Mouse (Mus musculus) neural tube, embryonic 13.5 days (tissue): ENCODE measurements around the gene Riox2. TPM values are rescaled to one million over a fixed set of nuclear protein-coding genes. Genes with fewer than 3 reads are reported as not detected.
"Not testable (repeated sequence)": the region's sequence is repeated elsewhere in the genome, so short reads cannot be mapped to it uniquely, and the experiment has no call there.

Source experiments
- ATAC-seq: fragments of 200-750 bp; cut with Nextera tagmentation; 2 replicates; pipeline ENCODE4 v1.8.0; 2017; ENCODE audit warnings: low read depth, mild to moderate bottlenecking, moderate TSS enrichment, moderate library complexity
- H3K27ac ChIP-seq: fragments of 300-500 bp; sonication (generic); replicated peaks from 2 replicates; pipeline ENCODE4 v1.5.1; 2015; ENCODE audit warnings: moderate library complexity, mild to moderate bottlenecking, inconsistent platforms
- H3K27me3 ChIP-seq: fragments of 300-500 bp; sonication (generic); 2 replicates; pipeline ENCODE4 v1.6.1; 2015; ENCODE audit warnings: mild to moderate bottlenecking, inconsistent platforms
- H3K36me3 ChIP-seq: fragments of 300-500 bp; sonication (generic); 2 replicates; pipeline ENCODE4 v1.6.1; 2015; ENCODE audit warnings: mild to moderate bottlenecking, inconsistent platforms
- H3K4me1 ChIP-seq: fragments of 300-500 bp; sonication (generic); replicated peaks from 2 replicates; pipeline ENCODE4 v1.6.1; 2015; ENCODE audit warnings: inconsistent platforms
- H3K4me2 ChIP-seq: fragments of 300-500 bp; sonication (generic); 2 replicates; pipeline ENCODE4 v1.6.1; 2015; ENCODE audit warnings: inconsistent platforms, mild to moderate bottlenecking, moderate library complexity
- H3K4me3 ChIP-seq: fragments of 300-500 bp; sonication (generic); 2 replicates; pipeline ENCODE4 v1.5.1; 2015; ENCODE audit warnings: mild to moderate bottlenecking, inconsistent platforms
- H3K9ac ChIP-seq: fragments of 300-500 bp; sonication (generic); 2 replicates; pipeline ENCODE4 v1.6.1; 2015; ENCODE audit warnings: moderate library complexity, mild to moderate bottlenecking, inconsistent platforms
- H3K9me3 ChIP-seq: fragments of 300-500 bp; sonication (generic); 2 replicates; pipeline ENCODE4 v1.6.1; 2016; ENCODE audit warnings: inconsistent platforms
- WGBS: fragments of 180-500 bp; shearing (Covaris S2); methylation state at CpG from one replicate; pipeline ENCODE4 v1.1.7; 2015; 5-methylcytosine and 5-hydroxymethylcytosine counted together
- polyA plus RNA-seq: library from polyadenylated mRNA; unstranded; fragments of >200 nt; fragmentation: Nextera tagmentation; extraction: Ambion mirVana; gene quantifications from 2 replicates; pipeline ENCODE4 v1.2.1, GENCODE M21; 2015

Gene Riox2
- polyA plus RNA-seq: 13.7 and 14.5 TPM in 2 replicates

GRCm38 (mm10) chr16:59471637-59472278, at the start of gene Riox2:
TSS of gene Riox2 (plus strand) at chr16:59471775.
- 2% methylated on average over 56 of the region's 56 CpGs for WGBS
- no peaks in the 10 kb centered on the region for H3K9me3 ChIP-seq
- peak; percentile 95 for ATAC-seq
- H3K27me3 ChIP-seq: no peaks in the 10 kb centered on the region
- H3K27ac ChIP-seq: no peak within 1 kb of the TSS
- peaks cover 13% of the 10 kb centered on the region for H3K4me1 ChIP-seq
- peak within 1 kb of the TSS; percentile 61 for H3K4me3 ChIP-seq
- H3K4me2 ChIP-seq: peak within 1 kb of the TSS; percentile 85
- H3K36me3 ChIP-seq: no peaks in the 10 kb centered on the region
- peak within 1 kb of the TSS; percentile 67 for H3K9ac ChIP-seq

GRCm38 (mm10) chr16:59427960-59428359, 43.6 kb upstream of the Riox2 start:
- H3K9me3 ChIP-seq: no peaks in the 10 kb centered on the region
- no peak overlapping the region for H3K4me2 ChIP-seq
- ATAC-seq: peak; percentile 61; the same call in 1 of the 2 replicates
- H3K27ac ChIP-seq: no peak overlapping the region
- no peak overlapping the region for H3K4me3 ChIP-seq
- 64% methylated on average over 7 of the region's 7 CpGs for WGBS
- no peaks in the 10 kb centered on the region for H3K27me3 ChIP-seq
- peaks cover 3% of the 10 kb centered on the region; the same call in 1 of the 2 replicates for H3K4me1 ChIP-seq
- H3K9ac ChIP-seq: no peak overlapping the region
- no peaks in the 10 kb centered on the region for H3K36me3 ChIP-seq

GRCm38 (mm10) chr16:59433181-59433580, 38.4 kb upstream of the Riox2 start:
- Histone ChIP-seq H3K27me3 (no peaks in the 10 kb centered on the region), H3K4me3 (no peak overlapping the region), H3K9ac (no peak overlapping the region), H3K27ac (no peak overlapping the region), H3K9me3 (no peaks in the 10 kb centered on the region), H3K36me3 (no peaks in the 10 kb centered on the region), H3K4me2 (no peak overlapping the region), H3K4me1 (peaks cover 3% of the 10 kb centered on the region; the same call in 1 of the 2 replicates)
- WGBS: 66% methylated on average over 11 of the region's 11 CpGs
- ATAC-seq: no peak

- Histone ChIP-seq H3K4me1 (0 out of 2 replicates have a peak, but pooled peaks cover 5% of the 10 kb centered on the region), H3K4me3 (no peak overlapping the region), H3K4me2 (no peak overlapping the region), H3K27ac (no peak overlapping the region), H3K27me3 (no peaks in the 10 kb centered on the region), H3K9ac (no peak overlapping the region), H3K36me3 (no peaks in the 10 kb centered on the region), H3K9me3 (no peaks in the 10 kb centered on the region)
- WGBS: 42% methylated on average over 7 of the region's 7 CpGs
- ATAC-seq: peak; percentile 79
Observed at GRCm38 (mm10) chr16:59444880-59445559, 26.6 kb upstream of the Riox2 start.

- 91% methylated on average over 1 of the region's 1 CpGs for WGBS
- no peaks in the 10 kb centered on the region for H3K36me3 ChIP-seq
- H3K9ac ChIP-seq: no peak overlapping the region
- H3K4me3 ChIP-seq: no peak overlapping the region
- H3K4me1 ChIP-seq: 0 out of 2 replicates have a peak, but pooled peaks cover 5% of the 10 kb centered on the region
- H3K27ac ChIP-seq: no peak overlapping the region
- ATAC-seq: no peak
- H3K9me3 ChIP-seq: no peaks in the 10 kb centered on the region
- H3K27me3 ChIP-seq: no peaks in the 10 kb centered on the region
- H3K4me2 ChIP-seq: no peak overlapping the region
Observed at GRCm38 (mm10) chr16:59448181-59448580, 23.4 kb upstream of the Riox2 start.

GRCm38 (mm10) chr16:59449092-59449491, 22.5 kb upstream of the Riox2 start:
- H3K27ac ChIP-seq: no peak overlapping the region
- no peak overlapping the region for H3K9ac ChIP-seq
- no peaks in the 10 kb centered on the region for H3K36me3 ChIP-seq
- H3K4me1 ChIP-seq: 0 out of 2 replicates have a peak, but pooled peaks cover 5% of the 10 kb centered on the region
- no peaks in the 10 kb centered on the region for H3K9me3 ChIP-seq
- no peaks in the 10 kb centered on the region for H3K27me3 ChIP-seq
- no peak overlapping the region for H3K4me2 ChIP-seq
- ATAC-seq: no peak
- no peak overlapping the region for H3K4me3 ChIP-seq

GRCm38 (mm10) chr16:59451813-59452212, 19.8 kb upstream of the Riox2 start:
- 88% methylated on average over 5 of the region's 5 CpGs for WGBS
- no peak overlapping the region for H3K27ac ChIP-seq
- no peaks in the 10 kb centered on the region for H3K4me1 ChIP-seq
- no peaks in the 10 kb centered on the region for H3K27me3 ChIP-seq
- H3K4me3 ChIP-seq: no peak overlapping the region
- H3K4me2 ChIP-seq: no peak overlapping the region
- H3K9me3 ChIP-seq: no peaks in the 10 kb centered on the region
- no peak for ATAC-seq
- no peaks in the 10 kb centered on the region for H3K36me3 ChIP-seq
- no peak overlapping the region for H3K9ac ChIP-seq

- not testable (repeated sequence) for H3K9ac ChIP-seq, H3K9me3 ChIP-seq, ATAC-seq, H3K27me3 ChIP-seq, H3K4me2 ChIP-seq, H3K4me3 ChIP-seq, H3K36me3 ChIP-seq, H3K27ac ChIP-seq, H3K4me1 ChIP-seq
- 82% methylated on average over 5 of the region's 5 CpGs for WGBS
Observed at GRCm38 (mm10) chr16:59459259-59459861, 12.2 kb upstream of the Riox2 start.

- Histone ChIP-seq H3K36me3 (no peaks in the 10 kb centered on the region), H3K9ac (no peak overlapping the region), H3K4me1 (peaks cover 5% of the 10 kb centered on the region; the same call in 1 of the 2 replicates), H3K27ac (no peak overlapping the region; the same call in 1 of the 2 replicates), H3K4me2 (no peak overlapping the region), H3K9me3 (no peaks in the 10 kb centered on the region), H3K27me3 (no peaks in the 10 kb centered on the region), H3K4me3 (no peak overlapping the region)
- WGBS: 34% methylated on average over 4 of the region's 4 CpGs
- ATAC-seq: peak; percentile 96
Observed at GRCm38 (mm10) chr16:59463567-59463966, 8.0 kb upstream of the Riox2 start.

GRCm38 (mm10) chr16:59463973-59464372, 7.6 kb upstream of the Riox2 start:
- Histone ChIP-seq H3K27ac (no peak overlapping the region; the same call in 1 of the 2 replicates), H3K9me3 (no peaks in the 10 kb centered on the region), H3K4me2 (no peak overlapping the region), H3K27me3 (no peaks in the 10 kb centered on the region), H3K9ac (no peak overlapping the region), H3K36me3 (no peaks in the 10 kb centered on the region), H3K4me3 (no peak overlapping the region), H3K4me1 (peaks cover 5% of the 10 kb centered on the region; the same call in 1 of the 2 replicates)
- 60% methylated on average over 6 of the region's 6 CpGs for WGBS
- ATAC-seq: peak; percentile 62

- H3K4me1 ChIP-seq: peaks cover 13% of the 10 kb centered on the region
- no peaks in the 10 kb centered on the region for H3K27me3 ChIP-seq
- H3K4me3 ChIP-seq: no peak overlapping the region
- no peak overlapping the region for H3K4me2 ChIP-seq
- H3K9me3 ChIP-seq: no peaks in the 10 kb centered on the region
- 88% methylated on average over 1 of the region's 1 CpGs for WGBS
- no peaks in the 10 kb centered on the region for H3K36me3 ChIP-seq
- no peak overlapping the region for H3K27ac ChIP-seq
- H3K9ac ChIP-seq: no peak overlapping the region
- ATAC-seq: no peak
Observed at GRCm38 (mm10) chr16:59469846-59470245, 1.7 kb upstream of the Riox2 start.

GRCm38 (mm10) chr16:59472546-59472945, 971 bp downstream of the Riox2 start:
- ATAC-seq: 0 out of 2 replicates have a peak, but pooled peaks have one; percentile 45
- Histone ChIP-seq H3K4me3 (peak overlapping the region; percentile 61), H3K4me1 (peaks cover 13% of the 10 kb centered on the region), H3K27ac (no peak overlapping the region), H3K36me3 (no peaks in the 10 kb centered on the region), H3K4me2 (peak overlapping the region; percentile 85), H3K9me3 (no peaks in the 10 kb centered on the region), H3K27me3 (no peaks in the 10 kb centered on the region), H3K9ac (no peak overlapping the region)
- 49% methylated on average over 6 of the region's 6 CpGs for WGBS
